Mouse (Mus musculus): ENCODE measurements around the gene Hcn1. TPM values are rescaled to one million over a fixed set of nuclear protein-coding genes. Genes with fewer than 3 reads are reported as not detected.

Gene Hcn1
- polyA plus RNA-seq, 1 experiment from 2014 or later = 0.23 TPM

DNA sequence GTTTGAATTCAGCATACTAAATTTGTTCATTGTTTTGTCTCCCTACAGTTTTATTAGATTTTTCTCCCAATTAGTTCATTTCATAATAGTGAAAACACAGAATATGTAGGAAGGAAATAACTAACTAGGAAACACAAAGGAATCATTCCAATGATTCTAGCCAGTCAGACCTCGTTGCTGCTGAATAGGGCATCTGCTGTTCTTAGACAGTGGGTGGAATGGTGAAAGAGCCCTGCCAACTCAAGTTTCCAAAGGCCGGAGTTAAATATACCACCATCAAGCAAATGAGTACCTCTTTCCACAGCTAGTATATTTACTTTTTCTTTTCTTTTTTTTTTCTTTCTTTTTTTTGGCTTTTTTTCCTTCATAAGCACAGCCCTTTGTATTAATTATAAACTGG lies 55.4 kb downstream of the Hcn1 start:
- H3K36me3 ChIP-seq = no peaks in the 10 kb centered on the region
- no peak overlapping the region for H3K9ac ChIP-seq (replicated peaks)
- no peaks in the 10 kb centered on the region for H3K9me3 ChIP-seq
- ATAC-seq = no peak
- no peak overlapping the region for H3K4me3 ChIP-seq (replicated peaks)
- 59% methylated on average over 2 of the region's 2 CpGs for WGBS
- no peak overlapping the region for H3K27ac ChIP-seq
- no peaks in the 10 kb centered on the region for H3K4me1 ChIP-seq (replicated peaks)
- H3K4me2 ChIP-seq (replicated peaks) = no peak overlapping the region
- H3K27me3 ChIP-seq = no peaks in the 10 kb centered on the region

DNA sequence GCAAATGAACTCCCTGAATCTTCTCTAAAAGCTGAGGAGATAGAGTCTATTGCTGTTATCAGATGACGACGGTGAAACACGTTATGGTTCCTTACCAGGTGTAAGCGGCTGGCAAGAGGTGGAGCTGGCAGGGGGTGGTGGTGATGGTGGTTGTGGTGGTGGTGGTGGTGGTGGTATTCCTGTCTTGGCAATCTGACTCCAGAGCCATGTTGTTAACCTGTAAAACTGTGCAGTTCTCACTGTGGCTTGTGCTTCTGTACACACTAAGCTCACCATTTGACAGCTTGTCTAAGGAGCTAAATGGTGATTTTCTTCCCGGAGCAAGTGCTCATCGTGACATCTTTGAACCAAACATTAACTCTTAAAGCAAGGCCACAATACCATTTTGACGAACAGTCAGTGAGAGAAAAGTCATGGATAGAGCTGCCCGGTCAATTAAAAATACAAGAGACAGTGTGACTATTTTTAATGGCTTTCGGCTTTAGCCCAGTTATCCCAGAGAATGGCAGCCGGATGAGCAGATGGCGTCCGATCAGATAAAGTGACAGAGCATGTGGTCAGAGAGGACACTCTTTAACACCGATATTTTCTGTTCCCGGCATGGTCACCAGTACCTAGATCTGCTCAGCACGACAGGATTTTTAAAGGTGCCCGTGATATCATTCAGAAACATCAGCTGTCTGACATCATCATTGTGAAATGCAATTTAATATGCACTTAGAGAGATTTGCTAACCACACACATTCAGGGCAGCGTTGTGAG lies 56.5 kb downstream of the Hcn1 start:
- no peaks in the 10 kb centered on the region for H3K36me3 ChIP-seq
- no peak for ATAC-seq
- WGBS = 80% methylated on average over 17 of the region's 17 CpGs
- no peak overlapping the region for H3K27ac ChIP-seq
- H3K27me3 ChIP-seq = no peaks in the 10 kb centered on the region
- no peak overlapping the region for H3K4me3 ChIP-seq (replicated peaks)
- no peaks in the 10 kb centered on the region for H3K4me1 ChIP-seq (replicated peaks)
- no peaks in the 10 kb centered on the region for H3K9me3 ChIP-seq
- H3K4me2 ChIP-seq (replicated peaks) = no peak overlapping the region
- no peak overlapping the region for H3K9ac ChIP-seq (replicated peaks)

DNA sequence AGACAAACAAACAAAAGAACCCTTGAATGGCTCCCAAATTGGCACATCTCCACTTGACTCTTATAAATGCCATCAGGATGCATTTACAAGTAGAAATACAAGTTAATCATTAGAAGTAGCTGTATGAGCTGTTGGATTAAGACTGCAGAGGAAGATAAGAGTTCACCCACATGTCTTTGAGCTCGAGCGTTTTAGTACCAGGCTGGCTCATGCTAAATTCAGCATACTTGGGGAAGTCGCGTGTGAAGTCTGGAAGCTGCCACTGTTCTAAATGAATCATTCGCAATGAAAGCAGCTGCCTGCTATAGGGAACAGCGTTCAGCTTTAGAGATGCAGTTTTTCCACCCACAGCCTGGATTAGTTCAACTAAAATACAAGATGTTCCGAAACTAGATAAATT lies 57.4 kb downstream of the Hcn1 start:
- Histone ChIP-seq H3K9me3 (no peaks in the 10 kb centered on the region), H3K4me2 (replicated peaks) (no peak overlapping the region), H3K27ac (no peak overlapping the region), H3K27me3 (no peaks in the 10 kb centered on the region), H3K9ac (replicated peaks) (no peak overlapping the region), H3K4me3 (replicated peaks) (no peak overlapping the region), H3K36me3 (no peaks in the 10 kb centered on the region), H3K4me1 (replicated peaks) (no peaks in the 10 kb centered on the region)
- 72% methylated on average over 7 of the region's 7 CpGs for WGBS
- ATAC-seq = no peak

DNA sequence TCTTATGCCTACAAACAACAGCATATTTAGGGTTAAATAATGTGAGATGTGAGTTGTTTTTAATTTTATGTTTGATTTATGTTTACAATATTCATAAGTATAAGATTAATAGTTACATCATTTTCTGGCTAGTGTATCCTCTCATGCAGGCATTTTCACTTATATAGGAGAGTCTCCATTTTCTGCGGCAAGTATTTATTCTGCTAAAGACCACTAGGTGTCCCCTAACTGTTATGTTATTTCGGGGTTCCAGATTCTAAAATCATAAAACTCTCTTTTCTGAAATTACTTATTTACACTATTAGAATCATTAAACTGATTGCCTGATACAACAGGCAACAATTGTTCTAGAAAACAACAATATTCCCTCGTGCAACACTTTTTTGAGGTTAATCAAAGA lies 60.5 kb downstream of the Hcn1 start:
- Histone ChIP-seq H3K4me1 (replicated peaks) (no peaks in the 10 kb centered on the region), H3K4me3 (replicated peaks) (no peak overlapping the region), H3K9me3 (no peaks in the 10 kb centered on the region), H3K4me2 (replicated peaks) (no peak overlapping the region), H3K9ac (replicated peaks) (no peak overlapping the region), H3K36me3 (no peaks in the 10 kb centered on the region), H3K27me3 (no peaks in the 10 kb centered on the region), H3K27ac (no peak overlapping the region)
- 79% methylated on average over 3 of the region's 3 CpGs for WGBS
- no peak for ATAC-seq

DNA sequence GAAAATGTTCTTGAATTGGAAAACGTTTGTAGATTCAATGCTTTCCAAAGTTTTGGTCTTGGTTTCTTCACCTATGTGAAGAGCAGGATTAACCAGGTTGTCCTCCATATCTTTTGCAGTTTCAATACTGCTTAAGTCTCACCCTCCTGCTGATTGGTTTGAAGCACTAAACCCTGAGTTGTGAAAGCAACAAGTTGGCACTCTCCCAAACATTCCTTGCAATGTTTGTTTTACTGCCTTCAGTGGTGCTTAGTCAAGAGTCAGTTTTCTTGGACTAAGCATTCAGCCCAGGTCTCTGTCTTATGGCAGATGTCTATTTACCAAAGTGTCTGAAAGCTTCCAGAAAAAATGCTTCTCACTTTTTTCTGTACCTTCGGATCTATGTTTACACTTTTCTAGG lies 67.2 kb downstream of the Hcn1 start:
- no peak for ATAC-seq
- Histone ChIP-seq H3K9ac (replicated peaks) (no peak overlapping the region), H3K36me3 (no peaks in the 10 kb centered on the region), H3K4me2 (replicated peaks) (no peak overlapping the region), H3K27ac (no peak overlapping the region), H3K27me3 (no peaks in the 10 kb centered on the region), H3K4me1 (replicated peaks) (no peaks in the 10 kb centered on the region), H3K4me3 (replicated peaks) (no peak overlapping the region), H3K9me3 (no peaks in the 10 kb centered on the region)
- 68% methylated on average over 2 of the region's 2 CpGs for WGBS

DNA sequence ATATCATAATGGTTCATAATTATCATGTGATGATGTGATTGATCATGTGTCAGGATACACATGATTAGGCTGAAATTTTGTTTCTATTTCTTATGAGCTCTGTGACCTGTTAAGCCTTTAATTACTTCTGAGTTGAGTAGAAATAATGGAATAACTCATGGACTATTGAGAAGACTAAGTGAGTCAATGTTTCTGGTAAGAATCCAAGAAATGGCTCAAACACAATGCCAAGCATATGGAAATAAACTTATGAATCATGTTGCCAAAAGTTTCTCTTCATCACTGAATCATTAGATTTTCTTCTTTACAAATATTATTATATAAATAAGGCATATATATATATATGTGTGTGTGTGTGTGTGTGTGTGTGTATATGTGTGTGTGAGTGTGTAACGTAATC lies 69.7 kb downstream of the Hcn1 start:
- H3K4me1 ChIP-seq (replicated peaks) = no peaks in the 10 kb centered on the region
- no peak overlapping the region for H3K9ac ChIP-seq (replicated peaks)
- no peak overlapping the region for H3K4me3 ChIP-seq (replicated peaks)
- no peaks in the 10 kb centered on the region for H3K9me3 ChIP-seq
- H3K36me3 ChIP-seq = no peaks in the 10 kb centered on the region
- no peak overlapping the region for H3K4me2 ChIP-seq (replicated peaks)
- H3K27me3 ChIP-seq = no peaks in the 10 kb centered on the region
- 97% methylated on average over 1 of the region's 1 CpGs for WGBS
- H3K27ac ChIP-seq = no peak overlapping the region
- no peak for ATAC-seq

DNA sequence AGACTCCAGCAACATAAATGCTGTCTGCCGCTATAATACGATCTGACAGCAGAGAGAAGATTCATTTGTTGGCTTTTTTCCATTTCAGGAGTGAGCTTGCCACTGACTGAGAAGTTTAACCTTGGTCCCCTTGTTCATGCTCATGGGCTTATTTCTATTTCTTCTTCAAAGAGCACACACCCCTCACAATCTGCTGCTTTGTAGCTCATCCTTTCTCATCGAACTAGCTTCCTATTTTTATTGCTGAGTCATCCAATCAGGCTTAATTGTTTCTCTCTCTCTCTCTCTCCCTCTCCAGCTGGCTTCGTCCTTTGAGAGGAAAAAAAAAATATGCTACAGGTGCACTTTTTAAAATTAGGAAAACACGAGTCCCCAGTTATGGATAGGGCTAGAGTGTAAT lies 74.3 kb downstream of the Hcn1 start:
- H3K4me1 ChIP-seq (replicated peaks) = no peaks in the 10 kb centered on the region
- H3K27me3 ChIP-seq = no peaks in the 10 kb centered on the region
- H3K9ac ChIP-seq (replicated peaks) = no peak overlapping the region
- H3K4me3 ChIP-seq (replicated peaks) = no peak overlapping the region
- no peaks in the 10 kb centered on the region for H3K9me3 ChIP-seq
- ATAC-seq = no peak
- H3K27ac ChIP-seq = no peak overlapping the region
- WGBS = 77% methylated on average over 5 of the region's 5 CpGs
- H3K36me3 ChIP-seq = no peaks in the 10 kb centered on the region
- no peak overlapping the region for H3K4me2 ChIP-seq (replicated peaks)

DNA sequence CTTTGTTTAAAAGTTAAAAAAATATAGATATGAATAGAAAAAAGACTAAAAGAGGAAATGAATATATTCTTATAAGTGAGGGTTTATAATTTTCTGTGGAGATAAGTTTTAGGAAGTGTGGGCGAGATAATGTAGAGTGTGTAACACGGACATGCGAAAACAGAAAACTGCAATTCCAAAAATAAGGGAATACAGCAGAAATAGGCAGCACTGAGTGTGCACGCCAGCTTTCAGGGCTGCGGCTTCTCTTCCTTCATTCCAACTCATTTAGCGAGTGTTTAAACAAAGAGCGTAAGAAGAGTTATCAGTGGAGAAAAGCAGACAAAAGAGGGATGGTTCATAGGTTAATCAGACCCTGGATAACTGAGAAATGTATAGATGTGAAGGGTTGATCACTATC lies 85.5 kb downstream of the Hcn1 start:
- H3K4me2 ChIP-seq (replicated peaks) = no peak overlapping the region
- no peak overlapping the region for H3K4me3 ChIP-seq (replicated peaks)
- no peaks in the 10 kb centered on the region for H3K27me3 ChIP-seq
- no peak overlapping the region for H3K27ac ChIP-seq
- ATAC-seq = no peak
- H3K36me3 ChIP-seq = no peaks in the 10 kb centered on the region
- no peaks in the 10 kb centered on the region for H3K9me3 ChIP-seq
- 90% methylated on average over 7 of the region's 7 CpGs for WGBS
- H3K9ac ChIP-seq (replicated peaks) = no peak overlapping the region
- no peaks in the 10 kb centered on the region for H3K4me1 ChIP-seq (replicated peaks)

DNA sequence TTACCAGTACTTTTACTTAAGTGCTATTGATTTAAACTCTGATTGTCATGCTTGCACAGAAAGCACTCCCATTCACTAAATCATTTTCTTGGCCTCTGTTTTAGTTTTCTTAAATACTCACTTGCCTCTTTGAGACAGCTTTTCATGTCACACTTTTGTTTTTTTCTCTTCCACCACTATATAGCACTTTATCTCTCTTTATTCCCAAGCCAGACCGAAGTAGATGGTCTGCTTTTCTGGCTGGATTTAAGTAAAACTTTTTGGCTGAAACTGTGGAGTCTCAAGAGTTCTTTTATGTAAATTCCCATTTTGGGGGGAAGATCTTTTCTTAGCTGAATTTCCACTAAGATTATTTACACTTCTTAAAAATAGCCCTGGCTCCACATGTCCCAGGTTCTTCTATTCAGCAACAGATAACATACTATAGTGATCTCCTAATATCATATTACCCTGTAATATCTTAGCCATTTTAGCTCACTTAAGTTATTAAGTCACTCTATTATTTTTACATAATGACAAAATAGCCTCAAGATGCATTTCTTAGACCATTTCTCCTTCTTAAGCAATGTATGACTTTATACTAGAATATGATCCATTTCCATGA lies 92.7 kb downstream of the Hcn1 start:
- ATAC-seq = no peak

DNA sequence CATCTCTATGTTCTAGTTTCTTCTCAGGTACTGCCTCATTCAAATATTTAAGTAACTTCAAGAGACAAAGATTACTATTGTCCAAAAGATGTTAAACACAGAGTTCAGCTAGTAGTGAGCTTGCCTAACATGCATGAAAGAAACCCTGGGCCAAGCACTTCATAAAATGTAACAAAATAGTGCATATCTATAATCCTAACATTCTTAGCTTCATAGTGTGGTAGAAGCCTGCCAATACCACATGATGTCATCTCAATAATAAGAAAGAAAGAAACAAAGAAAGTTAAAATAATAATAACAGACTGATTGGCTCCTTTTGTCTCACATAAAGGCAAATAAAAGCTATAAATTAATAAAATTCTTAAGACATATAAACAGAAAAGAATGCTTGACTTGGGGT lies 103.5 kb downstream of the Hcn1 start:
- no peaks in the 10 kb centered on the region for H3K36me3 ChIP-seq
- no peaks in the 10 kb centered on the region for H3K4me1 ChIP-seq (replicated peaks)
- H3K27ac ChIP-seq = no peak overlapping the region
- H3K9me3 ChIP-seq = no peaks in the 10 kb centered on the region
- H3K4me3 ChIP-seq (replicated peaks) = no peak overlapping the region
- H3K9ac ChIP-seq (replicated peaks) = no peak overlapping the region
- ATAC-seq = no peak
- H3K4me2 ChIP-seq (replicated peaks) = no peak overlapping the region
- H3K27me3 ChIP-seq = no peaks in the 10 kb centered on the region

More for the DNA sequence above, 92.7 kb downstream of the Hcn1 start:
- 88% methylated on average over 1 of the region's 1 CpGs for WGBS
- Histone ChIP-seq H3K36me3 (no peaks in the 10 kb centered on the region), H3K4me2 (replicated peaks) (no peak overlapping the region), H3K4me1 (replicated peaks) (no peaks in the 10 kb centered on the region), H3K9me3 (no peaks in the 10 kb centered on the region), H3K27me3 (no peaks in the 10 kb centered on the region), H3K4me3 (replicated peaks) (no peak overlapping the region), H3K9ac (replicated peaks) (no peak overlapping the region), H3K27ac (no peak overlapping the region)

DNA sequence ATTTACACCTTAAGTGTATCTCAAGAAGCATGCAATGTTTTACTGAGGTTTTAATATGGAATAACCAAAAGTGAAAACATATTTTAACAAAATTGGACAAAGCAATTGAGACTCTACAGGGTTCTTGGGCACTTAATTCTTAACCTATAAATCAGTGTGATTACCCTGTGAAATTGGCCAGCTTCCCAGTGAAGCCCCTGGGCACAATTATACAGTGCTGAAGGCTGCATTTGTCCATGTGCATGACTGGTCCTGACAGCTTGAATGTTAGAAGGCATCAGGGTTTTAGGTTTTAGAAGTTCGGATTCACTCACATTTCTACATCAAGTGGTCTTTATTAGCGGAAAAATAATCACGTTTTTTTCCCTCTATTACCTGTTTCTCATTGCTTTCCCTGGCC lies 103.9 kb downstream of the Hcn1 start:
- no peaks in the 10 kb centered on the region for H3K9me3 ChIP-seq
- 87% methylated on average over 3 of the region's 3 CpGs for WGBS
- H3K4me1 ChIP-seq (replicated peaks) = no peaks in the 10 kb centered on the region
- no peak overlapping the region for H3K4me2 ChIP-seq (replicated peaks)
- no peak overlapping the region for H3K4me3 ChIP-seq (replicated peaks)
- H3K27me3 ChIP-seq = no peaks in the 10 kb centered on the region
- H3K36me3 ChIP-seq = no peaks in the 10 kb centered on the region
- H3K27ac ChIP-seq = no peak overlapping the region
- no peak for ATAC-seq
- H3K9ac ChIP-seq (replicated peaks) = no peak overlapping the region

DNA sequence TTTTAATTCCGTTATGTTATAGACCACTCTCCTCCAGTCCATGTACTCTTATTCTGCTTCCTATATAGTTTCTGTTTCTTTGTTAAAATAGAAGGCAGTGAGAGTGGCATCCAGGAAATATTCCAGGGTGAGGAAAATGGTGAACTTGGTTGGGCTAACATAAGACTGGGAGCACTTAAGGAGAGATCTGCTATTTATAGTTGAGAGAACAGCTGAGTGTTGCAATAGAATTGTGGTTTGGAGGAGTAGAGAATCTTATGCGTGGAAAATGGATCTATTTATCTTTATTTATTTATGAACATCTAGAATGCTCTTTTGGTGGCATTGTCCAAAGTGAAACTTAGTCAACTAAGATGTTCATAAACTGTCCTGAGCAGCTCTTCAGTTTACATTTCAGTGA lies 104.4 kb downstream of the Hcn1 start:
- no peak overlapping the region for H3K4me2 ChIP-seq (replicated peaks)
- no peaks in the 10 kb centered on the region for H3K4me1 ChIP-seq (replicated peaks)
- H3K9ac ChIP-seq (replicated peaks) = no peak overlapping the region
- H3K36me3 ChIP-seq = no peaks in the 10 kb centered on the region
- no peak overlapping the region for H3K4me3 ChIP-seq (replicated peaks)
- no peaks in the 10 kb centered on the region for H3K27me3 ChIP-seq
- 96% methylated on average over 2 of the region's 2 CpGs for WGBS
- no peaks in the 10 kb centered on the region for H3K9me3 ChIP-seq
- no peak overlapping the region for H3K27ac ChIP-seq
- ATAC-seq = no peak

All from midbrain, embryonic 13.5 days (tissue).